Mouse (Mus musculus): ENCODE measurements around the gene Apopt1. TPM values are rescaled to one million over a fixed set of nuclear protein-coding genes. Genes with fewer than 3 reads are reported as not detected.

The Apopt1 gene
- polyA plus RNA-seq, 1 experiment from 2014 or later = 57.8 TPM

- H3K9me3 ChIP-seq (replicated peaks; ENCODE audit: low read length) = no peaks in the 10 kb centered on the region
- ATAC-seq (replicated peaks; ENCODE audit: low FRiP score, low read depth) (peak; percentile 45), DNase-seq (ENCODE audit: low spot score) (no peak)
- H3K4me1 ChIP-seq (replicated peaks; ENCODE audit: insufficient read depth, low read length) = no peaks in the 10 kb centered on the region
- peak overlapping the region; percentile 21; the same call in 1 of the 2 replicates for H3K27ac ChIP-seq
- no peak overlapping the region for H3K4me2 ChIP-seq (ENCODE audit: low read length)
- WGBS = 68% methylated on average over 22 of the region's 22 CpGs
- peaks cover 53% of the 10 kb centered on the region for H3K36me3 ChIP-seq (ENCODE audit: insufficient read depth, low read length)
- no peak overlapping the region for H3K4me3 ChIP-seq (replicated peaks; ENCODE audit: low read depth, low read length)
- H3K27me3 ChIP-seq (ENCODE audit: insufficient read depth, low read length) = no peaks in the 10 kb centered on the region
- no peak for TF ChIP-seq CTCF (IDR thresholded peaks at IDR 0.05; ENCODE audit: low read depth)
- H3K9ac ChIP-seq (ENCODE audit: low read depth, low read length) = no peak overlapping the region
These were observed 81.0 kb downstream of the Apopt1 start for GRCm38 (mm10) chr12:111794102-111794501.

GRCm38 (mm10) chr12:111794526-111795179, 81.6 kb downstream of the Apopt1 start:
- peaks cover 52% of the 10 kb centered on the region for H3K36me3 ChIP-seq (ENCODE audit: insufficient read depth, low read length)
- 85% methylated on average over 18 of the region's 18 CpGs for WGBS
- no peak for TF ChIP-seq CTCF (IDR thresholded peaks at IDR 0.05; ENCODE audit: low read depth)

GRCm38 (mm10) chr12:111795180-111795895, 82.3 kb downstream of the Apopt1 start:
- 0 out of 2 replicates have a peak overlapping the region, but pooled peaks have one; percentile 57 for H3K27ac ChIP-seq
- H3K4me2 ChIP-seq (ENCODE audit: low read length) = no peak overlapping the region
- H3K9ac ChIP-seq (ENCODE audit: low read depth, low read length) = no peak overlapping the region
- 81% methylated on average over 28 of the region's 28 CpGs for WGBS
- DNase-seq (ENCODE audit: low spot score) (no peak), ATAC-seq (replicated peaks; ENCODE audit: low FRiP score, low read depth) (0 out of 2 replicates have a peak, but pooled peaks have one; percentile 33)
- no peaks in the 10 kb centered on the region for H3K27me3 ChIP-seq (ENCODE audit: insufficient read depth, low read length)
- H3K36me3 ChIP-seq (ENCODE audit: insufficient read depth, low read length) = peaks cover 46% of the 10 kb centered on the region
- no peaks in the 10 kb centered on the region for H3K4me1 ChIP-seq (replicated peaks; ENCODE audit: insufficient read depth, low read length)
- no peaks in the 10 kb centered on the region for H3K9me3 ChIP-seq (replicated peaks; ENCODE audit: low read length)
- H3K4me3 ChIP-seq (replicated peaks; ENCODE audit: low read depth, low read length) = no peak overlapping the region
- no peak for TF ChIP-seq CTCF (IDR thresholded peaks at IDR 0.05; ENCODE audit: low read depth)

More at GRCm38 (mm10) chr12:111794526-111795179, 81.6 kb downstream of the Apopt1 start:
- H3K4me3 ChIP-seq (replicated peaks; ENCODE audit: low read depth, low read length) = no peak overlapping the region
- ATAC-seq (replicated peaks; ENCODE audit: low FRiP score, low read depth) (peak; percentile 35), DNase-seq (ENCODE audit: low spot score) (no peak)
- peak overlapping the region; percentile 44 for H3K27ac ChIP-seq
- no peaks in the 10 kb centered on the region for H3K27me3 ChIP-seq (ENCODE audit: insufficient read depth, low read length)
- H3K9me3 ChIP-seq (replicated peaks; ENCODE audit: low read length) = no peaks in the 10 kb centered on the region
- H3K4me1 ChIP-seq (replicated peaks; ENCODE audit: insufficient read depth, low read length) = no peaks in the 10 kb centered on the region
- H3K9ac ChIP-seq (ENCODE audit: low read depth, low read length) = no peak overlapping the region
- no peak overlapping the region for H3K4me2 ChIP-seq (ENCODE audit: low read length)

- no peaks in the 10 kb centered on the region for H3K27me3 ChIP-seq (ENCODE audit: insufficient read depth, low read length)
- no peak overlapping the region for H3K4me3 ChIP-seq (replicated peaks; ENCODE audit: low read depth, low read length)
- ATAC-seq (replicated peaks; ENCODE audit: low FRiP score, low read depth) (no peak), DNase-seq (ENCODE audit: low spot score) (no peak)
- no peak overlapping the region for H3K4me2 ChIP-seq (ENCODE audit: low read length)
- no peak for TF ChIP-seq CTCF (IDR thresholded peaks at IDR 0.05; ENCODE audit: low read depth)
- no peaks in the 10 kb centered on the region for H3K4me1 ChIP-seq (replicated peaks; ENCODE audit: insufficient read depth, low read length)
- WGBS = 84% methylated on average over 8 of the region's 8 CpGs
- peaks cover 46% of the 10 kb centered on the region for H3K36me3 ChIP-seq (ENCODE audit: insufficient read depth, low read length)
- no peak overlapping the region for H3K9ac ChIP-seq (ENCODE audit: low read depth, low read length)
- no peaks in the 10 kb centered on the region for H3K9me3 ChIP-seq (replicated peaks; ENCODE audit: low read length)
- peak overlapping the region; percentile 2; the same call in 1 of the 2 replicates for H3K27ac ChIP-seq
These were observed 84.2 kb downstream of the Apopt1 start for GRCm38 (mm10) chr12:111797251-111797650.

- no peak overlapping the region for H3K4me3 ChIP-seq (replicated peaks; ENCODE audit: low read depth, low read length)
- ATAC-seq (replicated peaks; ENCODE audit: low FRiP score, low read depth) = no peak
- no peak overlapping the region for H3K4me2 ChIP-seq (ENCODE audit: low read length)
- no peaks in the 10 kb centered on the region for H3K27me3 ChIP-seq (ENCODE audit: insufficient read depth, low read length)
- H3K27ac ChIP-seq = no peak overlapping the region
- H3K9ac ChIP-seq (ENCODE audit: low read depth, low read length) = no peak overlapping the region
- DNase-seq (ENCODE audit: low spot score) = no peak
- peaks cover 50% of the 10 kb centered on the region for H3K36me3 ChIP-seq (ENCODE audit: insufficient read depth, low read length)
- 91% methylated on average over 13 of the region's 13 CpGs for WGBS
- no peak for TF ChIP-seq CTCF (IDR thresholded peaks at IDR 0.05; ENCODE audit: low read depth)
- H3K9me3 ChIP-seq (replicated peaks; ENCODE audit: low read length) = no peaks in the 10 kb centered on the region
- H3K4me1 ChIP-seq (replicated peaks; ENCODE audit: insufficient read depth, low read length) = no peaks in the 10 kb centered on the region
These were observed 85.4 kb downstream of the Apopt1 start for GRCm38 (mm10) chr12:111798493-111798892.

GRCm38 (mm10) chr12:111800459-111801183, 87.6 kb downstream of the Apopt1 start:
- Histone ChIP-seq H3K4me2 (ENCODE audit: low read length) (no peak overlapping the region), H3K9ac (ENCODE audit: low read depth, low read length) (no peak overlapping the region), H3K27ac (no peak overlapping the region), H3K36me3 (ENCODE audit: insufficient read depth, low read length) (peaks cover 61% of the 10 kb centered on the region), H3K4me1 (replicated peaks; ENCODE audit: insufficient read depth, low read length) (no peaks in the 10 kb centered on the region), H3K4me3 (replicated peaks; ENCODE audit: low read depth, low read length) (no peak overlapping the region), H3K27me3 (ENCODE audit: insufficient read depth, low read length) (no peaks in the 10 kb centered on the region), H3K9me3 (replicated peaks; ENCODE audit: low read length) (no peaks in the 10 kb centered on the region)
- 69% methylated on average over 10 of the region's 10 CpGs for WGBS
- DNase-seq (ENCODE audit: low spot score) (no peak), ATAC-seq (replicated peaks; ENCODE audit: low FRiP score, low read depth) (0 out of 2 replicates have a peak, but pooled peaks have one; percentile 40)
- no peak for TF ChIP-seq CTCF (IDR thresholded peaks at IDR 0.05; ENCODE audit: low read depth)

Data from kidney, postnatal 0 days (tissue).